Mouse (Mus musculus) heart, adult 8-10 months (tissue): Measurements from ENCODE around the gene Prss42. TPM values are rescaled to one million over a fixed set of nuclear protein-coding genes. Genes with fewer than 3 reads are reported as not detected.
A peak's percentile ranks its signal among the peaks of the same experiment; 100 is the strongest.
"Not testable (repeated sequence)": the region's sequence is repeated elsewhere in the genome, so short reads cannot be mapped to it uniquely, and the experiment has no call there.

Experiments
- DNase-seq: peaks from one replicate; pipeline ENCODE4 v3.0.0; 2022; ENCODE audit warnings: low spot score
- total RNA-seq, 4 experiments: library from RNA; stranded (reverse); gene quantifications; 2 replicates each; pipeline ENCODE4 v1.2.4; 2022

Prss42 gene
- total RNA-seq, 4 experiments from 2014 or later = not detected

GRCm38 (mm10) chr9:110788169-110788568, 9.8 kb upstream of the Prss42 start:
- no peak for DNase-seq

DNA sequence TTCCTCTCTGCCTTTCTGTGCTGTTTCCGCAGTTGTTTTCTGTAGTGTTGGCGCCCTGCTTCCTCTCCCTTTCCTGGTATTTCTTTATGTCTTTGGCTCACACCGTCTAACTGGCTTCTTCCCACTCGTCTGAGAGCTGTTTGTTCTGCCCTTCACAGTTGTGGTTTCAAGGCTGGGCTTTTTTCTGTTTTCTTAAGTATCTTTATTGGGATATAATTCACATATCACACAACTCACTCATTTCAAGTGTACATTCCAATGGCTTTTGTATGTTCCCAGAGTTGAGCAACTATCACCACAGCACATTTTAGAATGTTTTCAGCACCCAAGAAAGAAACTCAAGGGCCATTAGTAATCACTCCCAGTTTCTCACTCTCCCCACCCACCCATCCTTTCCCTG, 7.5 kb upstream of the Prss42 start:
- no peak for DNase-seq

GRCm38 (mm10) chr9:110797013-110797412, 953 bp upstream of the Prss42 start:
- no peak for DNase-seq

- no peak for DNase-seq
These were observed 3.0 kb downstream of the Prss42 start for GRCm38 (mm10) chr9:110800834-110801479.

DNA sequence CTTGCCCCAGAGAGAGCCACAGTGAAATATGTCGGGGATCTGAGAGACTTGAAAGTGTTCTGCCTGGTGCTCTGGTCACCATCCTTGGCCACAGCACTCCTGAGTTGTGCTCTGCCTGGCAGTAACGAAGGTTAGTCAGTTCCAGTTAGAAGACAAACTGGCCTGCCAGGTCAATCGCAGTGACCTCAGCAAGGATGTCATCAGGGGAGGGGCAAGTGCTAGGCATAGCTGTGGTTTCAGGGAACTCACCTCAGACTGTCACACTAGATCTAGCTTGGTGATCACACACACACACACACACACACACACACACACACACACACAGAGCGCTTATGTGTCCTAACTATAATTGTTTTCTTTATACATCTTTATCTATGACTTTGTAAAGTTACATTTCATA, 5.3 kb downstream of the Prss42 start:
- no peak for DNase-seq

DNA sequence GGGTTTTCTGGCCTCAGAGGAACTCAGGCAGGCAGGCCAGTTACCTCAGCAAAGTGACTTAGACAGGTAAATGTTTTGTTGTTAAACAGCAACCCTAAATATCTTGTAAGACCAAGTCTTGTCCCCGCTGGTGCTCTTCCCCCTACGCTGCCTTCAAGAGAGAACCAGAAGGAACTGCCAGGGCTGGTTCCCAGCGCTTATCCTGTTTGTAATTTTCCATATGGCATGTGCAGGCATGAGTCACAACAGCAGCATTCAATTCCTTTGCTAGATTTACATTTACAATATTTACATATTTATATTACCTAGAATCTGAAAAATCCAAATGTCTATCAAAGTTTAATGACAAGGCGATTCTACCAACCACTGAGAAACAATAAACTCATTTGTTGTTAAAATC, 12.1 kb downstream of the Prss42 start:
- DNase-seq = no peak

- no peak for DNase-seq
These were observed 15.8 kb downstream of the Prss42 start, which contains the start of gene Prss44 for GRCm38 (mm10) chr9:110813789-110814188. Prss44 (plus strand) TSS chr9:110813994.

- DNase-seq = not testable (repeated sequence)
These were observed 22.6 kb downstream of the Prss42 start for GRCm38 (mm10) chr9:110820546-110820945.

DNA sequence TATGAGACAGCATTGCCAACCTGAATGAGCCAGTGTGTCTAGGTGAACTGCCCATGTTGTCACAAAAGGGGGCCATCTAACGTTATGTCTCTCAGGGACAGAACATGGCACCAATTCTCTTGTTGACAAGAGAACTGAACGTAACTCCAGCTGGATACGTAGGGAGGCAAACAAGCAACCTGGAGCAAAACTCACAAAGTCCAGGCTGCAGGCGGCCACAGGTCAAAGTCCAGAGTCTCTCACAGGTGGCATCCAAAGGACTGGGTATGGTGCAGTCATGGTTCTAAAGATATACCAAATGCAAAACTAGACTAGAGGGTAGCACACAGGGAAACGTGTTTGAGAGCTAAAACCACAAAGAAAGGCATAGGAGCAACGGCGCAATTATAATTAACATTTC, 23.5 kb downstream of the Prss42 start:
- no peak for DNase-seq

GRCm38 (mm10) chr9:110825426-110825825, 27.5 kb downstream of the Prss42 start:
- no peak for DNase-seq

GRCm38 (mm10) chr9:110825832-110826231, 27.9 kb downstream of the Prss42 start:
- DNase-seq = no peak

DNA sequence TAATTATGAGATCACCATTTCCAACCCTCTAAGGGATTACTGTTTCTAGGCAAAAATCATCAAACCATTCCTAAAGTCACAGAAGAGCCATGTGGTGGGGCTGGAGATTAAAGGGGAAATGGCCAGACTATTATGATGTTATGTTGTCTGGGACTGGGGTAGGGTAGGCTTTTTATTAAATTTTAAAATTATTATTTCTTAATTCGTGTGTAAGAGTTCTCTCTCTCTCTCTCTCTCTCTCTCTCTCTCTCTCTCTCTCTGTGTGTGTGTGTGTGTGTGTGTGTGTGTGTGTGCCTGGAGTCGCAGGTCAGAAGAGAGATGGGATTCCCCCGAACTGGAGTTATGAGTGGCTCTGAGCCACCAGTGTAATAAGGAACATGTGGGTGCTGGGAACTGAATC, 28.4 kb downstream of the Prss42 start, which contains the start of gene Prss43:
TSS of gene Prss43 (plus strand) at position 301 of the 400 bp plus-strand sequence.
- DNase-seq = peak; percentile 16

DNA sequence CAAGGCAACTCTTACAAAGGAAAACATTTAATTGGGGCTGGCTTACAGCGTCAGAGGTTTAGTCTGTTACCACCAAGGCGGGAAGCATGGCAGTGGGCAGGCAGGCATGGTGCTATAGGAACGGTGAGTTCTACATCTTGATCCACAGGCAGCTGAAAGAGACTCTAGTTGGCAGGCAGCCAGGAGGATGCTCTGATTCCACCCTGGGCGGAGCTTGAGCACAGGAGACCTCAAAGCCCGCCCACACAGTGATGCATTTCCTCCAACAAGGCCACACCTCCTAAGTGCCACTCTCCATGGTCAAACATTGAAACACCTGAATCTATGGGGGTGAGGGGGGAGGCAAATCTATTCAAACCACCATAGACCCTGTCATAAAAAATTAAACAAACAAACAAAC, 35.1 kb downstream of the Prss42 start:
- no peak for DNase-seq

DNA sequence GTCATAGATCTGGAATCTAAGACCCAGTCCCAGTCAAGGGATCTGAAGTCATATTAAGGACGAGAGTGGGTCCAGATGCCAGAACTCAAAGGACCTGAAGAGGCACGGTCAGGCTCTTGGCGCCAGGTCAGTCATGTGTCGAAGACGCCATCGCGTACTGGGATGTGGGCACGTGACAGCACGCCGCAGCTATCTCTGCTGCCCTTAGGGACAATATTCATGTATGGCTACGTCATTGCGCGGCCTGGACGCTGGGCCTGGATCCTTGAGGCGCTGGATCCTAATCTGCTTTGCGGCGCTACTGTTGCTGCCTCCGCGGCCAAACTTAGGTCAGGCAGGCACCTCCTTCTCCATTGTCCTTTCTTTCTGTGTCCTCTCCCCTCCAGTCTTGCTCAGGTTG, 36.4 kb downstream of the Prss42 start, which contains the start of gene Prss45:
TSS of gene Prss45 (plus strand) at position 178 of the 400 bp plus-strand sequence.
- DNase-seq = no peak

DNA sequence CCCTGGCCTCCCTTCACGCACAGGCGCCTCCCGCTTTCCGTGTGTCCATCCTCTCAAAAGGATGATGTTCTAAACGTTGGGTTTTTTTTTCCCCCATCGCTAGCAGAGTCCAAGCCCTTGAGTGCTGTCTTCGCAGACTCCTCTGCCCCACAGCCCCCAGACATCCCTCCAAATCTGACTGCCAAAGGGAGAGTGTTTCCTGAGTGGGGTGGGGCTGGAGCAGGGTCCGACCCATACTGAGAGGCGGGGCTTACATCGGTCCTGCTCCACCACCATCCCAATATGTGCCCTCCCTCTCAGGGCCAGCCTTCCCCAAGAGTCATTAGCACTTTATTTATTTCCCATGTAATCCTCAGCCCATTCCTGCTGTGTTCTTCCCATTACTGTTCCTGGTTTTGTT, 37.0 kb downstream of the Prss42 start:
- DNase-seq = no peak

DNA sequence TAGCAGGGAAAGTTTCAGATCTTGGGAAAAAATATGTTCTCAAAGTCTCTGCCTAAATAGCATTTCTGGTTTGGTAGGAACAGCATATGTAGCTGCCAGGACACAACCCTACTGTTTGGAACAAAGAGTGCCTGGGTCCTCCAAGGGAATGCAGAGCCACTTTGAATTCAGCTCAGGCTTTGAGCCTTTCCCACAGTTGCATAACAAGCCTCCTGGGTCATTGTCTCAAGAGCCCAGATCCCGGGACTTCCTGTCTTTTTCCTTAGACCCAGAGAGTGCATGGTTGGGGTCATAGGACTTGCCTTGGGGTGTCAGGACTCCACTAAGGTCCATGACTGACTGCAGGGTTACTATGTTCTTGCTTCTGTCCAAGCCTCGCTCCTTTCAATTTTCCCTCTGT, 38.1 kb downstream of the Prss42 start:
- peak; percentile 37 for DNase-seq

DNA sequence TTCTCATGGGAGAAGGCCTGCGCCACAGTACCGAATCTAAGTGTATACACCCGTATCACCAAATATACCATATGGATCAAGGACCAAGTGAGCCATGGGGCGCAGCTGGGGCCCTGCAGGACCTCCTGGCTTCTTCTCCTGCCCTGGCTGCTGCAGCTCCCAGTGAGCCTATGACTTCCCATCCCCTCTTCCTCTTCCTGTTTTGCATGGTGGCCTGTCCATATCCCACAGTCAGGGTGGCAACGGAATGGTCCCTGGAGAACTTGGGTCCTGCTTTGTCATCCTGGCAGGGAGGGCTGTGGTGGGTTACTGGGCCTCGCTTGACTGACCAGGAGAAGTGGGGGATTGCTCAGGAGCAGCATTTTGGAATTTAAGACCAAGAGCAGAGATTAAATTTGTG, 42.9 kb downstream of the Prss42 start:
- no peak for DNase-seq

DNA sequence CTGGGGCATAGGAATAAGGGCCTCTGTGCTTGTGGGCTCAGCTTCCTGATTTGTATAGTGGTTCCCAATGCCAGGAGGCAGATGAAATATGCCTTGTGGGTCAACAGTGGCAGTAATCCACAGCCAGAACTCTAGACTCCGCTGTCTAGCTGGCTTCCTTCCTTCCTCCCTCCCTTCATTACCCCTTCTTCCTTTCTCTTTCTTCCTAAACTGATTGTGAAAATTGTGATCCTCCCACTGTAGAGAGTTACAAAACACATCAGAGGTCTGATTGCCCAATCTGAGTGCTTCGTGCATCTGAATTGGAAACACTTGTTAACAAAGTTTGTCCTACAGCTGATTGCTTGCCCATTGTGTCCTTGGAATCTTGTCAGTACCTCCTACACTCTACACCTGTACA, 43.5 kb downstream of the Prss42 start:
- DNase-seq = no peak

GRCm38 (mm10) chr9:110844206-110844605, 46.2 kb downstream of the Prss42 start, which contains the start of gene Prss46:
Prss46 (plus strand) TSS chr9:110844506.
- DNase-seq = no peak

- no peak for DNase-seq
These were observed 51.2 kb downstream of the Prss42 start for GRCm38 (mm10) chr9:110849162-110849561.
